Mouse (Mus musculus): ENCODE data around the gene Paics.

DNA sequence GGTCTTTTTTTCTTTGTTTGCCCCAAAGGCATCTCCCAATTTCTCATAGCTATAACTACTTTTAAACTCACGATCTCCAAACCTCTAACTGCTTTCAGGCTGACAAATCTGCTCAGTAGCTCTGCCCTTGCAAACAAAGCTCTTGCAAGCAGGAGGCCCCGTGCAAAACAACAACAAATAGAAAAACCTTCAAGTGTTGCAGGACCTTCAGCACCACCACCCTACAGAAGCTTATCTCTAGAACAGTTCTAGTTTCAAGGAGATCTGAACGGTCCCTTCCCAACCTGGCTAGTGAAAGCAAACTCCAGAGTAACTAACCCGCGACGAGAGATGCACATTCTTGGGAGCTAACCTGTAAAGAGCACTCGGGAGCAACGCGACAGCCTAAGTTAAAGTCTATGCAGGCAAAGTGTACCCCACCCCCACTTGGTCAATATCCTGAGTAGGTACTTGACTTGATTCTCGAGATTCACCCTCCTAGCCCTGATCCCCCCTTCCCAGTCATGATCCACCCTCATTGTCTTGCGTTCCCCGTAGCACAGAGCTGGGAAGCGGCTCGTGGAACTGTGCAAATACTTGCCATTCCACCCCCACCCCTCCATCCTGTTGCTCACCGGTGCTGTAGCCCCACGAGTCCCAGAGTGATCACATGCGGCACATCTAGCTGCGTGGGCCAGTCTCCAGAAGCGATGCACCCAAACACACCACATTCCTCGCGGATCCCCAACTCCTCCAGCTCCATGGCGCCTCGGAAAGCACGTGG is 583 bp upstream of the Paics start:
- no peak for TF ChIP-seq CTCF (IDR thresholded peaks at IDR 0.05)
- no peak for TF ChIP-seq POLR2A (IDR thresholded peaks at IDR 0.05; ENCODE audit: insufficient read depth, low read depth, low read length)
- TF ChIP-seq EP300 (IDR thresholded peaks at IDR 0.05; ENCODE audit: insufficient read depth, low read depth, low read length): no peak

All from heart, adult 2 months (tissue).